Mouse (Mus musculus) lung, embryonic 16.5 days (tissue): Measurements from ENCODE around the gene Zfp628. TPM values are rescaled to one million over a fixed set of nuclear protein-coding genes. Genes with fewer than 3 reads are reported as not detected.

Source experiments
- ATAC-seq: fragments of 200-750 bp; cut with Nextera tagmentation; 2 replicates; pipeline ENCODE4 v1.8.0; 2017; ENCODE audit warnings: low read depth, mild to moderate bottlenecking, moderate library complexity
- H3K27ac ChIP-seq: fragments of 300-500 bp; sonication (generic); 2 replicates; pipeline ENCODE4 v1.5.1; 2014; ENCODE audit warnings: mild to moderate bottlenecking, control low read depth, low read length
- H3K27me3 ChIP-seq: fragments of 300-500 bp; sonication (generic); 2 replicates; pipeline ENCODE4 v1.6.1; 2014; ENCODE audit warnings: low read depth, low read length, mixed read lengths; ENCODE audit not compliant: control insufficient read depth, insufficient read depth
- H3K36me3 ChIP-seq: fragments of 300-500 bp; sonication (generic); 2 replicates; pipeline ENCODE4 v1.6.1; 2014; ENCODE audit warnings: low read length; ENCODE audit not compliant: control insufficient read depth, insufficient read depth
- H3K4me1 ChIP-seq: fragments of 300-500 bp; sonication (generic); replicated peaks from 2 replicates; pipeline ENCODE4 v1.6.1; 2014; ENCODE audit warnings: low read length, mixed read lengths; ENCODE audit not compliant: control insufficient read depth, insufficient read depth
- H3K4me2 ChIP-seq: fragments of 300-500 bp; sonication (generic); 2 replicates; pipeline ENCODE4 v1.6.1; 2014; ENCODE audit warnings: low read depth, low read length, control low read depth
- H3K4me3 ChIP-seq: fragments of 300-500 bp; sonication (generic); 2 replicates; pipeline ENCODE4 v1.5.1; 2014; ENCODE audit warnings: mild to moderate bottlenecking, low read length, control low read depth
- H3K9ac ChIP-seq: fragments of 300-500 bp; sonication (generic); 2 replicates; pipeline ENCODE4 v1.6.1; 2014; ENCODE audit warnings: low read length, control low read depth
- H3K9me3 ChIP-seq: fragments of 300-500 bp; sonication (generic); 2 replicates; pipeline ENCODE4 v1.6.1; 2016; ENCODE audit warnings: low read length; ENCODE audit not compliant: control insufficient read depth
- WGBS: fragments of 180-500 bp; shearing (Covaris S2); extraction: QIAGEN DNeasy Blood & Tissue Kit; methylation state at CpG from one replicate; pipeline ENCODE4 v1.1.7; 2014; 5-methylcytosine and 5-hydroxymethylcytosine counted together
- polyA plus RNA-seq: library from polyadenylated mRNA; unstranded; fragments of >200 nt; fragmentation: Nextera tagmentation; extraction: Ambion mirVana; gene quantifications from 2 replicates; pipeline ENCODE4 v1.2.1, GENCODE M21; 2015

Gene Zfp628
- polyA plus RNA-seq, 1 experiment from 2014 or later = 3.4 TPM

- Histone ChIP-seq H3K9ac (peak overlapping the region; percentile 24; the same call in 1 of the 2 replicates), H3K4me1 (peaks cover 37% of the 10 kb centered on the region), H3K27ac (no peak overlapping the region), H3K9me3 (no peaks in the 10 kb centered on the region), H3K4me2 (peak overlapping the region; percentile 54), H3K36me3 (peaks cover 19% of the 10 kb centered on the region), H3K27me3 (no peaks in the 10 kb centered on the region), H3K4me3 (peak overlapping the region; percentile 28)
- ATAC-seq = no peak
- 1% methylated on average over 14 of the region's 14 CpGs for WGBS
These were observed 7.5 kb downstream of the Zfp628 start for GRCm38 (mm10) chr7:4922508-4922907.

- peaks cover 37% of the 10 kb centered on the region for H3K4me1 ChIP-seq
- peak overlapping the region; percentile 54 for H3K4me2 ChIP-seq
- H3K9me3 ChIP-seq = no peaks in the 10 kb centered on the region
- peak overlapping the region; percentile 28 for H3K4me3 ChIP-seq
- no peaks in the 10 kb centered on the region for H3K27me3 ChIP-seq
- H3K9ac ChIP-seq = peak overlapping the region; percentile 65; the same call in 1 of the 2 replicates
- H3K27ac ChIP-seq = no peak overlapping the region; the same call in 1 of the 2 replicates
- H3K36me3 ChIP-seq = peaks cover 19% of the 10 kb centered on the region
- WGBS = under 1% methylated on average over 14 of the region's 14 CpGs
- no peak for ATAC-seq
These were observed 8.0 kb downstream of the Zfp628 start for GRCm38 (mm10) chr7:4922931-4923565.

GRCm38 (mm10) chr7:4923586-4924364 is 8.8 kb downstream of the Zfp628 start:
- Histone ChIP-seq H3K36me3 (peaks cover 19% of the 10 kb centered on the region), H3K4me3 (peak overlapping the region; percentile 28), H3K4me2 (peak overlapping the region; percentile 54), H3K9ac (peak overlapping the region; percentile 65), H3K27ac (peak overlapping the region; percentile 92), H3K9me3 (no peaks in the 10 kb centered on the region), H3K27me3 (no peaks in the 10 kb centered on the region), H3K4me1 (peaks cover 37% of the 10 kb centered on the region)
- 5% methylated on average over 37 of the region's 37 CpGs for WGBS
- no peak for ATAC-seq

- Histone ChIP-seq H3K27ac (peak overlapping the region; percentile 92), H3K4me2 (peak overlapping the region; percentile 54), H3K9me3 (no peaks in the 10 kb centered on the region), H3K4me1 (peaks cover 37% of the 10 kb centered on the region), H3K36me3 (peaks cover 13% of the 10 kb centered on the region), H3K27me3 (no peaks in the 10 kb centered on the region), H3K9ac (no peak overlapping the region; the same call in none of the 2 replicates), H3K4me3 (no peak overlapping the region)
- peak; percentile 3; the same call in 1 of the 2 replicates for ATAC-seq
- WGBS = 2% methylated on average over 4 of the region's 4 CpGs
These were observed 9.5 kb downstream of the Zfp628 start for GRCm38 (mm10) chr7:4924483-4924882.

GRCm38 (mm10) chr7:4924891-4925301 is 9.9 kb downstream of the Zfp628 start:
- H3K9me3 ChIP-seq = no peaks in the 10 kb centered on the region
- H3K27ac ChIP-seq = peak overlapping the region; percentile 92
- peak; percentile 72 for ATAC-seq
- peaks cover 9% of the 10 kb centered on the region for H3K36me3 ChIP-seq
- H3K4me2 ChIP-seq = no peak overlapping the region
- 13% methylated on average over 3 of the region's 4 CpGs for WGBS
- no peak overlapping the region for H3K4me3 ChIP-seq
- no peak overlapping the region; the same call in 1 of the 2 replicates for H3K9ac ChIP-seq
- no peaks in the 10 kb centered on the region for H3K27me3 ChIP-seq
- H3K4me1 ChIP-seq = peaks cover 37% of the 10 kb centered on the region

- Histone ChIP-seq H3K4me1 (peaks cover 37% of the 10 kb centered on the region), H3K36me3 (peaks cover 1% of the 10 kb centered on the region), H3K4me3 (no peak within 1 kb of the TSS), H3K9me3 (no peaks in the 10 kb centered on the region), H3K9ac (no peak within 1 kb of the TSS; the same call in none of the 2 replicates), H3K4me2 (peak within 1 kb of the TSS; percentile 54), H3K27ac (peak within 1 kb of the TSS; percentile 92), H3K27me3 (no peaks in the 10 kb centered on the region)
- ATAC-seq = peak; percentile 75
- 11% methylated on average over 6 of the region's 6 CpGs for WGBS
These were observed 10.7 kb downstream of the Zfp628 start, which contains the start of gene Ssc5d for GRCm38 (mm10) chr7:4925441-4926381. Ssc5d (plus strand) TSS chr7:4925785.

GRCm38 (mm10) chr7:4926849-4927248 is 11.8 kb downstream of the Zfp628 start:
- H3K27me3 ChIP-seq = no peaks in the 10 kb centered on the region
- H3K4me1 ChIP-seq = peaks cover 35% of the 10 kb centered on the region
- H3K4me3 ChIP-seq = no peak overlapping the region
- no peaks in the 10 kb centered on the region for H3K36me3 ChIP-seq
- H3K9me3 ChIP-seq = no peaks in the 10 kb centered on the region
- H3K4me2 ChIP-seq = no peak overlapping the region
- H3K9ac ChIP-seq = no peak overlapping the region
- no peak overlapping the region for H3K27ac ChIP-seq
- WGBS = 71% methylated on average over 16 of the region's 16 CpGs
- ATAC-seq = no peak

GRCm38 (mm10) chr7:4927711-4928110 is 12.7 kb downstream of the Zfp628 start:
- Histone ChIP-seq H3K4me3 (peak overlapping the region; percentile 27), H3K27me3 (no peaks in the 10 kb centered on the region), H3K4me1 (peaks cover 32% of the 10 kb centered on the region), H3K36me3 (no peaks in the 10 kb centered on the region), H3K9ac (0 out of 2 replicates have a peak overlapping the region, but pooled peaks have one; percentile 21), H3K9me3 (no peaks in the 10 kb centered on the region), H3K4me2 (peak overlapping the region; percentile 18), H3K27ac (no peak overlapping the region)
- 45% methylated on average over 8 of the region's 8 CpGs for WGBS
- ATAC-seq = no peak
